Mouse (Mus musculus): Measurements from ENCODE around the gene Prss35. TPM values are rescaled to one million over a fixed set of nuclear protein-coding genes. Genes with fewer than 3 reads are reported as not detected.

The Prss35 gene
- polyA plus RNA-seq, 1 experiment from 2014 or later = 5.3 TPM

DNA sequence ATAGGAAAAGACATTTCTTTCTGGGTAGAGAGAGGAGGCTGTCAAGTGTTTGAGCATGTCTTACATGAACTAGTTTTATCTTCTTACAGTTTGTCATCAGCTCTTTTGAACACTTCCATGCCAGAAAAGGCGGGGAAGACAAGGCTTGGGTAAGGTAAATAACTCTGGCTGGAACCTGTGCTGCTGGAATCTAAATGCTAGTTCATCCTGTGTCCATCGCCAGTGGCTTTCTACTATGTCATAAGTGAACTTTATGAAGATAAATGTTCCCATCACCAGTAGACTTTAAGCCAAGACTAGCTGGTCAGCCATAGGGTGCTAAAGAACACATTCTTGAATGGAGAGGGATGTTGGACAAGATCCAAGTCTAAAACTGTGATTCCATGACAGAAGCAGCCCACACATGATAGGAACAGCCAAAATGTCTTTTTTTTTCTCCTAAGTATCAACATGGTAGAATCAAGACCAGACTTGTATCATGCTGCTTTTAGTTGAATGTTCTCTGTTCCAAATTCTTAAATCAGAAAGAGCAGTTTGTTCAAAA, 33.3 kb upstream of the Prss35 start:
- Histone ChIP-seq H3K27ac (ENCODE audit: low read length) (no peak overlapping the region), H3K36me3 (ENCODE audit: control insufficient read depth, insufficient read depth, low read length) (no peaks in the 10 kb centered on the region), H3K9me3 (replicated peaks; ENCODE audit: control insufficient read depth, low read length, poor library complexity, severe bottlenecking) (no peaks in the 10 kb centered on the region), H3K4me3 (ENCODE audit: low read depth, low read length) (no peak overlapping the region), H3K9ac (ENCODE audit: low read depth, low read length) (no peak overlapping the region), H3K27me3 (ENCODE audit: control insufficient read depth, insufficient read depth, low read depth, low read length) (no peaks in the 10 kb centered on the region), H3K4me2 (ENCODE audit: low read length) (no peak overlapping the region), H3K4me1 (ENCODE audit: control insufficient read depth, insufficient read depth, low read length) (no peaks in the 10 kb centered on the region)
- no peak for ATAC-seq
- WGBS = 89% methylated on average over 2 of the region's 2 CpGs

DNA sequence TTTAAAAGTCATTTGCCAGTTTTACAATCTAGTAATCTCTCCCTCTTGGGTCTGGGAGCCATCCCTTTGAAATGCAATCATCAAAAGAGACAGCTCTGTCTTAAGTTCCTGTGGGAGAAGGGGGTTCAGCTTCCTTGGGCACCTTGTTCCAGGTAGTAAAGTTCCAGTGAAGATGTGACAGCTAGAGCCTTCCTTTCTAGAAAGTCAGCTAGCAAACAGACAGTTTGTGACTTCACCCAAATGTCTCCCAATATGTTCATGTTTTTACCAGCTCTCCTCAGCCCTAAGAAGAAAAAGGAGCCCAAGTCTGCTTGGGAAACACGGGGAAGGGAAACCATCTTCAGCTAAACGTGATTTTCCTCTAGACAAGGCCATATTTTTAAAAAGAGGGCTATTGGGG, 30.8 kb upstream of the Prss35 start:
- H3K27me3 ChIP-seq (ENCODE audit: control insufficient read depth, insufficient read depth, low read depth, low read length) = no peaks in the 10 kb centered on the region
- H3K4me2 ChIP-seq (ENCODE audit: low read length) = no peak overlapping the region
- H3K36me3 ChIP-seq (ENCODE audit: control insufficient read depth, insufficient read depth, low read length) = no peaks in the 10 kb centered on the region
- no peaks in the 10 kb centered on the region for H3K9me3 ChIP-seq (replicated peaks; ENCODE audit: control insufficient read depth, low read length, poor library complexity, severe bottlenecking)
- no peak overlapping the region for H3K27ac ChIP-seq (ENCODE audit: low read length)
- WGBS = 83% methylated on average over 2 of the region's 2 CpGs
- H3K4me1 ChIP-seq (ENCODE audit: control insufficient read depth, insufficient read depth, low read length) = no peaks in the 10 kb centered on the region
- no peak overlapping the region for H3K4me3 ChIP-seq (ENCODE audit: low read depth, low read length)
- no peak for ATAC-seq
- H3K9ac ChIP-seq (ENCODE audit: low read depth, low read length) = no peak overlapping the region

DNA sequence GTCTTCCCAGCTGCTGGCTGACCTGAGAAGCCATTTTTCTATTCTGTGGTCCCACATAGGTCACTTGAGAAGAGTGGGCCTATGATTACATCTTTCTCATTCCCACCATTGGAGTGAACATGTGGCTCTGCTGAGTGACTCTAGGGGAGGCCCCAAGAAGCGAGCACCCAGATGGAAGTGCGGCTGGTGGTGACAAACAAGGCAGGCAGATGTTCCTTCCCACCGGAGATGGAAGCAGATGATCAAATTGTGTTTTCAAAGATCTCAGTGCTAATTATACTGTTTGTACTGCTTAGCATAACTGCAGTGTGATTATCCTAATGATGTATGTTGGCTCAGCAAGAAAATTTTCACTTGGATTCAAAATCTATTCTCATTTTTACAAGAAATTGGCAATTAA, 29.4 kb upstream of the Prss35 start:
- H3K9ac ChIP-seq (ENCODE audit: low read depth, low read length) = no peak overlapping the region
- no peak overlapping the region for H3K4me3 ChIP-seq (ENCODE audit: low read depth, low read length)
- ATAC-seq = no peak
- no peaks in the 10 kb centered on the region for H3K4me1 ChIP-seq (ENCODE audit: control insufficient read depth, insufficient read depth, low read length)
- H3K9me3 ChIP-seq (replicated peaks; ENCODE audit: control insufficient read depth, low read length, poor library complexity, severe bottlenecking) = no peaks in the 10 kb centered on the region
- no peaks in the 10 kb centered on the region for H3K27me3 ChIP-seq (ENCODE audit: control insufficient read depth, insufficient read depth, low read depth, low read length)
- H3K27ac ChIP-seq (ENCODE audit: low read length) = no peak overlapping the region
- WGBS = 84% methylated on average over 3 of the region's 3 CpGs
- no peak overlapping the region for H3K4me2 ChIP-seq (ENCODE audit: low read length)
- H3K36me3 ChIP-seq (ENCODE audit: control insufficient read depth, insufficient read depth, low read length) = no peaks in the 10 kb centered on the region

DNA sequence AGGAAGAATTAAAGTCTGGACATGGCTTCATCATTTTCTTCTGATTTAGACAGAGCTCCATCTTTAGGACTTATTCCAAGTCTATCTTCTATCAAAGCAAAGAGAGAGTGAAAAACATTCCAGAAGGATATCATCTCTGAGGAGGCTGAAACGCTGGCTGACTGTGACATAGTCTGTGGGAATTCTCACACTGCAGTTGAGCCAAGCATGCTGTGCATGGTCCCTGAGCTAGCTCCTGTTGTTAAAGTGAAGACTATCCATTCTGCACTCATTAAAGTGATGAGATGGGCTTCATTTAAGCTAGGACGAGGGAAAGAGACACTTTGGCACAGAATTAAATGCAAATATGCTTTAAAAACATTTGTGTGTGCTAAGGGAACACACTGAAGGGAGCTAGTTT, 26.9 kb upstream of the Prss35 start:
- Histone ChIP-seq H3K27ac (ENCODE audit: low read length) (no peak overlapping the region), H3K4me1 (ENCODE audit: control insufficient read depth, insufficient read depth, low read length) (no peaks in the 10 kb centered on the region), H3K36me3 (ENCODE audit: control insufficient read depth, insufficient read depth, low read length) (no peaks in the 10 kb centered on the region), H3K4me3 (ENCODE audit: low read depth, low read length) (no peak overlapping the region), H3K9ac (ENCODE audit: low read depth, low read length) (no peak overlapping the region), H3K27me3 (ENCODE audit: control insufficient read depth, insufficient read depth, low read depth, low read length) (no peaks in the 10 kb centered on the region), H3K4me2 (ENCODE audit: low read length) (no peak overlapping the region), H3K9me3 (replicated peaks; ENCODE audit: control insufficient read depth, low read length, poor library complexity, severe bottlenecking) (no peaks in the 10 kb centered on the region)
- 60% methylated on average over 2 of the region's 2 CpGs for WGBS
- no peak for ATAC-seq

DNA sequence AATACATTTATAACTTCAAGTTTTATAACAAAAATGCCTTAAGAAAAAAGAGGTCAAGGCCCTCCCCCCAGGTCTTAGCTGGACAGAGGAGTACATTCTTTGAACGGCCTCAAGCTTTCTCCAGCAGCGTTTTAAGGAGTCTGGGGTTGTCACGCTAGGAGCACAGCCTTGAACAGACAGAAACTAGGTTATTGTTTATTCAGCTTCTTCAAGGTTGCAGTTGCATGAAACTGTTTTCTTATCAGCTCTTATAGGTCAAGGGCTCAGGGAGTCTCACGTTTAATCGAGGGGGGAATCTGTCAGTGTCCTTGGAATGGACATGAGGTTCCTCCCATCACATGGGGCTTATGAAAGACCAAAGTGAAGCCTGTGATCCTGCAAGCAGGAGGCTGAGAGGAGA, 26.3 kb upstream of the Prss35 start:
- ATAC-seq = no peak
- WGBS = 76% methylated on average over 5 of the region's 5 CpGs
- Histone ChIP-seq H3K4me3 (ENCODE audit: low read depth, low read length) (no peak overlapping the region), H3K4me1 (ENCODE audit: control insufficient read depth, insufficient read depth, low read length) (no peaks in the 10 kb centered on the region), H3K9ac (ENCODE audit: low read depth, low read length) (no peak overlapping the region), H3K4me2 (ENCODE audit: low read length) (no peak overlapping the region), H3K36me3 (ENCODE audit: control insufficient read depth, insufficient read depth, low read length) (no peaks in the 10 kb centered on the region), H3K9me3 (replicated peaks; ENCODE audit: control insufficient read depth, low read length, poor library complexity, severe bottlenecking) (no peaks in the 10 kb centered on the region), H3K27me3 (ENCODE audit: control insufficient read depth, insufficient read depth, low read depth, low read length) (no peaks in the 10 kb centered on the region), H3K27ac (ENCODE audit: low read length) (no peak overlapping the region)

DNA sequence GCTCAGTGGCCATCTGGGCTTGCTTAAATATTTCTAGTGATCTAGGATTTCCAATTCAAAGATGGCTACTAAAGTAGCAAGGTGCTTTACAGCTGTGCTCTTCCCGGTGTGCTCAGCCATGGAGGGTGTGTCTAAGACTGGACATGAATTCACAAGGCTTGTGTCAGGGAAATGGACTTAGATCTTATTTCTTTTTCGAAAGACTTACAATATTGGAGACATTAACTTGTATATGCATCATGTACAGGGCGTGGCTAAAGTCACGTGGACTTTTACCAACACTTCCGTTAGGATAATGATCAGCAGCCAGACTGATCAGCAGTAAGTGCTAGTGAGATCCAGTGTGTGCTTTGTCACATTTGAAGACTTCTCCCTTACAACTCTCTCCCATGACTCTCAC, 23.2 kb upstream of the Prss35 start:
- Histone ChIP-seq H3K36me3 (ENCODE audit: control insufficient read depth, insufficient read depth, low read length) (no peaks in the 10 kb centered on the region), H3K4me3 (ENCODE audit: low read depth, low read length) (no peak overlapping the region), H3K4me1 (ENCODE audit: control insufficient read depth, insufficient read depth, low read length) (no peaks in the 10 kb centered on the region), H3K9me3 (replicated peaks; ENCODE audit: control insufficient read depth, low read length, poor library complexity, severe bottlenecking) (no peaks in the 10 kb centered on the region), H3K4me2 (ENCODE audit: low read length) (no peak overlapping the region), H3K9ac (ENCODE audit: low read depth, low read length) (no peak overlapping the region), H3K27ac (ENCODE audit: low read length) (no peak overlapping the region), H3K27me3 (ENCODE audit: control insufficient read depth, insufficient read depth, low read depth, low read length) (no peaks in the 10 kb centered on the region)
- WGBS = 92% methylated on average over 5 of the region's 5 CpGs
- ATAC-seq = no peak

DNA sequence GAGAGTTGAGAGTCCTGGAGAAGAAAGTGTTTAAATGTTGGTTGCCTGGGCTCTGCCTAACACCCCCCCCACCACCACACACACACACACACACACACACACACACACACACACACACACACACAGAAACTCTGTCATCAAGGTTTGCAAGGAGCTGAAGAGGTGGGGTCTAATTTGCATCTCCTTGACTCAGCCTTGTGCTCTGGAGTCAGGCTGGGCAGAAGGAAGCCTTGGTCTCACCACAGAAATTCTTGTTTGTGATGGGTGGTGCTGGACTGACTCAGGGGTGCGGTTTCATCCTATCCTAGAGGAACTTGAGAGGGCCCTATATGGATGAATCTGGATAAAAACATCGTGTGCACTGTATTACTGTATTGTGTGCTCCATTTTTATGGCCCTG, 22.7 kb upstream of the Prss35 start:
- Histone ChIP-seq H3K4me1 (ENCODE audit: control insufficient read depth, insufficient read depth, low read length) (peaks cover 2% of the 10 kb centered on the region; the same call in 1 of the 2 replicates), H3K9me3 (replicated peaks; ENCODE audit: control insufficient read depth, low read length, poor library complexity, severe bottlenecking) (no peaks in the 10 kb centered on the region), H3K9ac (ENCODE audit: low read depth, low read length) (no peak overlapping the region), H3K4me2 (ENCODE audit: low read length) (no peak overlapping the region), H3K27ac (ENCODE audit: low read length) (no peak overlapping the region), H3K27me3 (ENCODE audit: control insufficient read depth, insufficient read depth, low read depth, low read length) (no peaks in the 10 kb centered on the region), H3K4me3 (ENCODE audit: low read depth, low read length) (no peak overlapping the region), H3K36me3 (ENCODE audit: control insufficient read depth, insufficient read depth, low read length) (no peaks in the 10 kb centered on the region)
- ATAC-seq = no peak
- WGBS = 87% methylated on average over 2 of the region's 2 CpGs

DNA sequence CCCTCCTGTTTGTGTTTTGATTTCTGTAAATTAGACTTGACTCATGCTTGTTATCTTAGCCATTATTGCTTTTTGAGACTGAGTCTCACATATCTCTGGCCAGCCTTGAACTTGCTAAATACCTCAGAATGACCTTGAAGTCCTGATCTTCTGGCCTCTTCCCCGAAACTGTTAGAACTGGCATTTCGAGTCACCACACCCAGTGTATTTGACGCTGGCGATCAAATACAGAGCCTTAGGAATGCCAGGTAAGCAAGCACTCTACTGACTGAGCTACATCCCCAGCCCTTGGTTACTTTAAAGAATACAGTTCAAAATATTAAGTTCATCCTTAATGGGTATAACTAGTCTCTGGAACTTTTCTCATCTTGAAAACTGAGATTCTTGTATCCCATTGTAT, 18.4 kb upstream of the Prss35 start:
- H3K9ac ChIP-seq (ENCODE audit: low read depth, low read length) = no peak overlapping the region
- no peak for ATAC-seq
- 98% methylated on average over 4 of the region's 4 CpGs for WGBS
- no peak overlapping the region for H3K4me3 ChIP-seq (ENCODE audit: low read depth, low read length)
- H3K9me3 ChIP-seq (replicated peaks; ENCODE audit: control insufficient read depth, low read length, poor library complexity, severe bottlenecking) = no peaks in the 10 kb centered on the region
- peaks cover 2% of the 10 kb centered on the region; the same call in 1 of the 2 replicates for H3K4me1 ChIP-seq (ENCODE audit: control insufficient read depth, insufficient read depth, low read length)
- H3K27me3 ChIP-seq (ENCODE audit: control insufficient read depth, insufficient read depth, low read depth, low read length) = no peaks in the 10 kb centered on the region
- H3K36me3 ChIP-seq (ENCODE audit: control insufficient read depth, insufficient read depth, low read length) = no peaks in the 10 kb centered on the region
- H3K4me2 ChIP-seq (ENCODE audit: low read length) = no peak overlapping the region
- no peak overlapping the region for H3K27ac ChIP-seq (ENCODE audit: low read length)

DNA sequence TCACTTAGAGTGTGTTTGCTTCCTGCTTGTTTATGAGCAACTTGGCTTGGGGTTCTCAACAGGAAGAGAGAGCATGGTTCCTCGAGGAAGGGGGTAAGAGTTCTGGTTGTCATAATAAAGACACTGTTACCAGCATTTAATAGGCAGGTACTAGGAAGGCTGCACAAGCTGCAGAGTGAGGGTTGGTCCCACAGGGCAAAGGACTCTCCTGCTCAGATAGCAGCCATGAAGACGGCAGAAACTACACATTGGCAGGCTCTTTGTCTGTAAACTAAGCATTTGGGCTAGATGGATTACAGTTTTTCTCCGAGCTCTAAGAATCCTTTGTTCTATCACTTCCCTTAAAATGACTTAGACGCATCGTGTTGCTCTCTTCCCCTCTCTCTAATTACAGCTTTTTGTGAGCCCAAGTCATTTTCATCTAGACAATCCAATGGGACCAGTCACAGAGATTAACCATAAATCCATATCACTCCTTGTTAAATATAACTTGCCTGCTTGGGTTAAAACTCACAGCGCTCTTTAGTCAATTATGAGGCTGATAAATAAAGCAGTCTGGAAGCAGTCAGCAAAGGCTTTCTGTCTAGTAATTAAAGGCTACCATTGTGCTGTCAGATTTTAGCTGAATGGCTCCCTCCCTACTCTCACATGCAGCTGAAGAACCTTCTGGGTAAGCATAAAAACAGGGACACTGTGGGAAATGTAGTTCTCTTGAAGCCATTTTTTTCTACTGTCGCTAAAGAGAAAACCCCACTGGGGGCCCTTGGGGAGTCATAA, 17.7 kb upstream of the Prss35 start:
- Histone ChIP-seq H3K9ac (ENCODE audit: low read depth, low read length) (no peak overlapping the region; the same call in 1 of the 2 replicates), H3K9me3 (replicated peaks; ENCODE audit: control insufficient read depth, low read length, poor library complexity, severe bottlenecking) (no peaks in the 10 kb centered on the region), H3K27me3 (ENCODE audit: control insufficient read depth, insufficient read depth, low read depth, low read length) (no peaks in the 10 kb centered on the region), H3K4me2 (ENCODE audit: low read length) (no peak overlapping the region), H3K4me1 (ENCODE audit: control insufficient read depth, insufficient read depth, low read length) (peaks cover 2% of the 10 kb centered on the region; the same call in 1 of the 2 replicates), H3K36me3 (ENCODE audit: control insufficient read depth, insufficient read depth, low read length) (no peaks in the 10 kb centered on the region), H3K27ac (ENCODE audit: low read length) (peak overlapping the region; percentile 43), H3K4me3 (ENCODE audit: low read depth, low read length) (no peak overlapping the region)
- peak; percentile 80 for ATAC-seq
- WGBS = 35% methylated on average over 7 of the region's 7 CpGs
